Mouse (Mus musculus): ENCODE measurements around the gene Acad9. TPM values are rescaled to one million over a fixed set of nuclear protein-coding genes. Genes with fewer than 3 reads are reported as not detected.
A peak's percentile ranks its signal among the peaks of the same experiment; 100 is the strongest.
"Not testable (repeated sequence)": the region's sequence is repeated elsewhere in the genome, so short reads cannot be mapped to it uniquely, and the experiment has no call there.

Acad9 gene
- total RNA-seq, 2 experiments from 2014 or later, result 46.9 to 48.0 TPM

GRCm38 (mm10) chr3:36082843-36083242, 17.1 kb downstream of the Acad9 start:
- no peak for DNase-seq (ENCODE audit: low spot score in 2 of 2)
- intact Hi-C loops (cut with DNase I), result no loop called here

- intact Hi-C loops (cut with DNase I), result no loop called here
- DNase-seq (ENCODE audit: low spot score in 2 of 2), result no peak
Measured at GRCm38 (mm10) chr3:36083381-36083780, 17.6 kb downstream of the Acad9 start.

- intact Hi-C loops (cut with DNase I), result no loop called here
- no peak for DNase-seq (ENCODE audit: low spot score in 2 of 2)
Measured at GRCm38 (mm10) chr3:36085394-36085793, 19.6 kb downstream of the Acad9 start.

- intact Hi-C loops (cut with DNase I), result no loop called here
- no peak for DNase-seq (ENCODE audit: low spot score in 2 of 2)
Measured at GRCm38 (mm10) chr3:36087591-36087990, 21.8 kb downstream of the Acad9 start.

GRCm38 (mm10) chr3:36095371-36095770, 29.6 kb downstream of the Acad9 start:
- intact Hi-C loops (cut with DNase I), result no loop called here
- DNase-seq (ENCODE audit: low spot score in 2 of 2), result no peak

GRCm38 (mm10) chr3:36116076-36116475, 50.3 kb downstream of the Acad9 start:
- no peak for DNase-seq (ENCODE audit: low spot score in 2 of 2)
- intact Hi-C loops (cut with DNase I), result no loop called here

GRCm38 (mm10) chr3:36119684-36120548, 54.1 kb downstream of the Acad9 start:
- intact Hi-C loops (cut with DNase I), result no loop called here
- no peak for DNase-seq (ENCODE audit: low spot score in 2 of 2)

- intact Hi-C loops (cut with DNase I); DNase-seq (ENCODE audit: low spot score in 2 of 2): not testable (repeated sequence)
Measured at GRCm38 (mm10) chr3:36126176-36126575, 60.4 kb downstream of the Acad9 start.

GRCm38 (mm10) chr3:36136152-36136551, 70.4 kb downstream of the Acad9 start:
- intact Hi-C loops (cut with DNase I), result no loop called here

GRCm38 (mm10) chr3:36137560-36137959, 71.8 kb downstream of the Acad9 start:
- intact Hi-C loops (cut with DNase I), result no loop called here
- DNase-seq (ENCODE audit: low spot score in 2 of 2), result peak in 1 of 2 experiments; percentile 18

More at GRCm38 (mm10) chr3:36136152-36136551, 70.4 kb downstream of the Acad9 start:
- no peak for DNase-seq (ENCODE audit: low spot score in 2 of 2)

GRCm38 (mm10) chr3:36138171-36138660, 72.4 kb downstream of the Acad9 start:
- intact Hi-C loops (cut with DNase I), result no loop called here
- no peak for DNase-seq (ENCODE audit: low spot score in 2 of 2)

- intact Hi-C loops (cut with DNase I), result no loop called here
- no peak for DNase-seq (ENCODE audit: low spot score in 2 of 2)
Measured at GRCm38 (mm10) chr3:36138996-36139395, 73.2 kb downstream of the Acad9 start.

Other genes with a start within 250 kb of the Acad9 start
- 10 to 100 TPM; 65.7 to 67.8 TPM for gene Dcun1d1, start 128.5 kb upstream of the Acad9 start, total RNA-seq (2021)
- 10 to 100 TPM; 30.0 TPM for gene Mccc1, start 65.3 kb upstream of the Acad9 start, total RNA-seq (2021)
- not detected for gene Ccdc144b, start 12.4 kb upstream of the Acad9 start, total RNA-seq (2021)
- 10 to 100 TPM; 17.9 to 18.0 TPM for gene D3Ertd254e, start 85.0 kb downstream of the Acad9 start, total RNA-seq (2021)
- gene Qrfpr, start 156.3 kb downstream of the Acad9 start, total RNA-seq (2021), result 1 to 10 TPM; 5.3 to 5.4 TPM